14 mouse cellular contexts compared by ENCODE assay signal in genomic region chr3:66563329-66563728, GRCm38 (mm10).
DNase-seq lines count a peak whose midpoint lies in the region; ATAC-seq and TF ChIP-seq lines count a peak whose summit lies in the region.
"Had no signal": no experiment of that assay in that cellular context is flagged by ENCODE, and none has a peak within 500 bp of the region (broad histone marks: within the 10 kb centered on the region; RNA-seq: fewer than 3 reads in every experiment).

No protein-coding gene starts in this region.

- WGBS in intestine, postnatal 0 days, result 66% methylated on average over 2 of the region's 2 CpGs
- 78% methylated on average over 2 of the region's 2 CpGs for WGBS in intestine, embryonic 15.5 days
- WGBS in liver, embryonic 15.5 days (ENCODE audit: insufficient replicate concordance), result 21% methylated on average over 2 of the region's 2 CpGs
- 88% methylated on average over 2 of the region's 2 CpGs for WGBS in neural tube, embryonic 15.5 days

- DNase-seq in 416B (ENCODE audit: low read depth) (peak; percentile 44), ZHBTc4 (ENCODE audit: low read depth, low spot score) (peak; percentile 18)
- DNase-seq in left cerebral cortex, postnatal 25 days (ENCODE audit: low spot score in 2 of 2), result no peak
- DNase-seq in left cerebral cortex, postnatal 10 days (ENCODE audit: extremely low spot score in 1 of 2, low spot score in 2 of 2), result no peak
- DNase-seq: cerebellum, postnatal 36 days; heart, adult 2 months had no signal

- no peak for ATAC-seq in intestine, postnatal 0 days
- ATAC-seq in intestine, embryonic 15.5 days, result no peak
- ATAC-seq in liver, embryonic 15.5 days (ENCODE audit: insufficient read depth), result peak; percentile 74
- ATAC-seq in neural tube, embryonic 15.5 days (ENCODE audit: low FRiP score), result no peak
- ATAC-seq: intestine, embryonic 16.5 days; midbrain, embryonic 13.5 days had no signal

- H3K4me3 ChIP-seq in intestine, postnatal 0 days (ENCODE audit: low read depth, low read length), result no peak overlapping the region
- no peak overlapping the region for H3K4me3 ChIP-seq in intestine, embryonic 15.5 days (replicated peaks)
- no peak overlapping the region for H3K4me3 ChIP-seq in liver, embryonic 15.5 days (replicated peaks)
- H3K4me3 ChIP-seq in neural tube, embryonic 15.5 days (replicated peaks), result no peak overlapping the region
- H3K4me3 ChIP-seq: heart, adult 2 months; hindbrain, embryonic 10.5 days; midbrain, embryonic 13.5 days; neural tube, embryonic 13.5 days had no signal

- H3K27ac ChIP-seq in intestine, postnatal 0 days (ENCODE audit: low read depth, low read length), result no peak overlapping the region
- H3K27ac ChIP-seq in intestine, embryonic 15.5 days, result no peak overlapping the region
- H3K27ac ChIP-seq in liver, embryonic 15.5 days (replicated peaks), result no peak overlapping the region
- no peak overlapping the region for H3K27ac ChIP-seq in neural tube, embryonic 15.5 days (replicated peaks)
- H3K27ac ChIP-seq: heart, adult 2 months; hindbrain, embryonic 10.5 days; midbrain, embryonic 13.5 days; neural tube, embryonic 13.5 days had no signal

- H3K9ac ChIP-seq in intestine, postnatal 0 days (ENCODE audit: low read depth, low read length), result no peak overlapping the region
- no peak overlapping the region for H3K9ac ChIP-seq in intestine, embryonic 15.5 days
- H3K9ac ChIP-seq in liver, embryonic 15.5 days, result no peak overlapping the region
- H3K9ac ChIP-seq in neural tube, embryonic 15.5 days (replicated peaks), result no peak overlapping the region
- H3K9ac ChIP-seq: midbrain, embryonic 13.5 days; neural tube, embryonic 13.5 days had no signal

- no peaks in the 10 kb centered on the region for H3K9me3 ChIP-seq in intestine, postnatal 0 days (ENCODE audit: control insufficient read depth)
- no peaks in the 10 kb centered on the region for H3K9me3 ChIP-seq in intestine, embryonic 15.5 days
- H3K9me3 ChIP-seq in liver, embryonic 15.5 days (replicated peaks), result no peaks in the 10 kb centered on the region
- H3K9me3 ChIP-seq in neural tube, embryonic 15.5 days (replicated peaks), result no peaks in the 10 kb centered on the region
- H3K9me3 ChIP-seq: neural tube, embryonic 13.5 days had no signal

- H3K36me3 ChIP-seq in intestine, postnatal 0 days (ENCODE audit: control insufficient read depth, insufficient read depth), result no peaks in the 10 kb centered on the region
- no peaks in the 10 kb centered on the region for H3K36me3 ChIP-seq in intestine, embryonic 15.5 days
- no peaks in the 10 kb centered on the region for H3K36me3 ChIP-seq in liver, embryonic 15.5 days (replicated peaks)
- H3K36me3 ChIP-seq in neural tube, embryonic 15.5 days, result no peaks in the 10 kb centered on the region
- H3K36me3 ChIP-seq: hindbrain, embryonic 10.5 days; midbrain, embryonic 13.5 days; neural tube, embryonic 13.5 days had no signal

- H3K4me1 ChIP-seq in intestine, postnatal 0 days (replicated peaks; ENCODE audit: control insufficient read depth, insufficient read depth, low read length), result no peaks in the 10 kb centered on the region
- no peaks in the 10 kb centered on the region for H3K4me1 ChIP-seq in intestine, embryonic 15.5 days (replicated peaks)
- H3K4me1 ChIP-seq in liver, embryonic 15.5 days (replicated peaks), result peaks cover 12% of the 10 kb centered on the region
- H3K4me1 ChIP-seq in neural tube, embryonic 15.5 days, result 0 out of 2 replicates have a peak, but pooled peaks cover 3% of the 10 kb centered on the region
- H3K4me1 ChIP-seq: midbrain, embryonic 13.5 days; neural tube, embryonic 13.5 days had no signal

- TF ChIP-seq CTCF in intestine, postnatal 0 days (IDR thresholded peaks at IDR 0.05; ENCODE audit: low read depth), result peak; percentile 30; the same call in 1 of the 2 replicates

- H3K4me2 ChIP-seq in intestine, postnatal 0 days (replicated peaks; ENCODE audit: low read depth), result no peak overlapping the region
- H3K4me2 ChIP-seq in intestine, embryonic 15.5 days (replicated peaks), result no peak overlapping the region
- no peak overlapping the region for H3K4me2 ChIP-seq in liver, embryonic 15.5 days
- no peak overlapping the region for H3K4me2 ChIP-seq in neural tube, embryonic 15.5 days
- H3K4me2 ChIP-seq: midbrain, embryonic 13.5 days; neural tube, embryonic 13.5 days had no signal

- intact Hi-C loops in left cerebral cortex, postnatal 25 days (cut with DNase I), result no loop called here
- intact Hi-C loops in left cerebral cortex, postnatal 10 days (cut with DNase I), result no loop called here

- no peaks in the 10 kb centered on the region for H3K27me3 ChIP-seq in intestine, postnatal 0 days (replicated peaks; ENCODE audit: control insufficient read depth, insufficient read depth, low read length)
- H3K27me3 ChIP-seq in intestine, embryonic 15.5 days (replicated peaks), result no peaks in the 10 kb centered on the region
- H3K27me3 ChIP-seq in liver, embryonic 15.5 days, result no peaks in the 10 kb centered on the region
- no peaks in the 10 kb centered on the region for H3K27me3 ChIP-seq in neural tube, embryonic 15.5 days (replicated peaks)
- H3K27me3 ChIP-seq: midbrain, embryonic 13.5 days; neural tube, embryonic 13.5 days had no signal

Comparison
In these comparisons a context has a peak if more than half of its experiments do, and no peak if none do; other contexts are left out.
1. DNase-seq: peak in 416B (single experiment) and ZHBTc4 (single experiment); none in left cerebral cortex, postnatal 25 days (0 of 2) and left cerebral cortex, postnatal 10 days (0 of 2).